Mouse (Mus musculus) brain, adult 10 weeks (tissue): ENCODE data around the gene Psg28. TPM values are rescaled to one million over a fixed set of nuclear protein-coding genes. Genes with fewer than 3 reads are reported as not detected.

Experiments
- polyA plus RNA-seq: library from polyadenylated mRNA; stranded (reverse); fragments of 350-450 nt; fragmentation: Illumina TruSeq; extraction: RNeasy Lipid Tissue Mini Kit (QIAGEN cat#74804); gene quantifications from one replicate; pipeline ENCODE4 v1.2.3, GENCODE M21; 2015; ENCODE audit warnings: low read depth, low replicate concordance

The Psg28 gene
- polyA plus RNA-seq: not detected

GRCm38 (mm10) chr7:18431941-18432340 lies at the start of gene Psg28:
Gene Psg28 (minus strand): TSS chr7:18432041.

Other genes with a start within 250 kb of the Psg28 start
- gene Mill1, start 186.7 kb downstream of the Psg28 start, polyA plus RNA-seq: not detected
- gene Psg18, start 77.0 kb downstream of the Psg28 start, polyA plus RNA-seq: not detected
- gene Psg26, start 52.1 kb upstream of the Psg28 start, polyA plus RNA-seq: not detected
- gene Psg25, start 100.2 kb upstream of the Psg28 start, polyA plus RNA-seq: not detected
- gene Psg27, start 135.3 kb upstream of the Psg28 start, polyA plus RNA-seq: not detected
- gene Psg23, start 184.5 kb upstream of the Psg28 start, polyA plus RNA-seq: not detected
- not detected for gene Psg21, start 224.7 kb upstream of the Psg28 start, polyA plus RNA-seq